Mouse (Mus musculus) CD4-positive naive resting alpha-beta T cell, adult 57 days (primary cell): Measurements from ENCODE around the gene Gm3500. TPM values are rescaled to one million over a fixed set of nuclear protein-coding genes. Genes with fewer than 3 reads are reported as not detected.

ENCODE experiments used
- total RNA-seq: library from RNA; stranded (reverse); gene quantifications from one replicate; pipeline ENCODE4 v1.2.4, GENCODE M21; 2023

The Gm3500 gene
- total RNA-seq = not detected

GRCm38 (mm10) chr14:5388949-5389348 lies at the start of gene Gm3500:
TSS of gene Gm3500 (minus strand) at chr14:5389049.

GRCm38 (mm10) chr14:5334828-5335227 lies 54.0 kb downstream of the Gm3500 start, which contains the start of gene Gm3542:
TSS of gene Gm3542 (minus strand) at chr14:5334928.

Other genes starting within 250 kb of the Gm3500 start
- gene Gm3317, start 224.5 kb downstream of the Gm3500 start, total RNA-seq = not detected
- gene Gm8271, start 203.3 kb downstream of the Gm3500 start, total RNA-seq = not detected
- not detected for gene Gm3526, start 128.5 kb downstream of the Gm3500 start, total RNA-seq
- not detected for gene Gm3542, start 54.1 kb downstream of the Gm3500 start, total RNA-seq
- gene Gm3194, start 66.4 kb upstream of the Gm3500 start, total RNA-seq = not detected
- gene Gm8246, start 88.8 kb upstream of the Gm3500 start, total RNA-seq = not detected
- not detected for gene Gm3187, start 95.2 kb upstream of the Gm3500 start, total RNA-seq
- gene Gm3488, start 112.6 kb upstream of the Gm3500 start, total RNA-seq = not detected
- gene Gm3532, start 149.4 kb upstream of the Gm3500 start, total RNA-seq = not detected
- not detected for gene Gm8265, start 244.0 kb upstream of the Gm3500 start, total RNA-seq